In the genomic region with DNA sequence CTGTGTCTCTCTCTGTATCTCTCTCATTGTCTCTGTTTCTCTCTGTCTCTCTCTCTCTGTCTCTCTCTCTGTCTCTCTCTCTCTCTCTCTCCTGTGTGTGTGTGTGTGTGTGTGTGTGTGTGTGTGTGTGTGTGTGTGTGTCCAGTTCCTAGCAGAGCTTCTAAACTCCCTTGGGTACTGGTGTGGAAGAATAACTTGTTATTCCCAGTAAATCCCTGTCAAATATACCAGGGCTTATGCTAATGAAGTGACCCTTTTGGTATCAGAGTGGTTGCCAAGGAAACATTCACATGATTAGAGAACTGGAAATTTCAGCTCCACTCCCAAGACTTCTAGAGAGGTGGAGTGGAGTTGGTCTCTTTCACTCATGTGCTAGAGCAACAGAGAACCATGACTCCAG, we compare ENCODE assay signal across 20 mouse cellular contexts.
DNase-seq lines count a peak whose midpoint lies in the region; ATAC-seq and TF ChIP-seq lines count a peak whose summit lies in the region.
"Had no signal": no experiment of that assay in that cellular context is flagged by ENCODE, and none has a peak within 500 bp of the region (broad histone marks: within the 10 kb centered on the region; RNA-seq: fewer than 3 reads in every experiment).

No protein-coding gene starts in this region.

- no peak overlapping the region for H3K4me2 ChIP-seq in kidney, postnatal 0 days (ENCODE audit: low read length)
- no peak overlapping the region for H3K4me2 ChIP-seq in midbrain, embryonic 14.5 days (ENCODE audit: low read length)
- H3K4me2 ChIP-seq in midbrain, postnatal 0 days (ENCODE audit: low read depth, low read length, poor library complexity, severe bottlenecking) = no peak overlapping the region
- H3K4me2 ChIP-seq in hindbrain, embryonic 13.5 days = no peak overlapping the region
- H3K4me2 ChIP-seq: embryonic facial prominence, embryonic 12.5 days; heart, embryonic 12.5 days; hindbrain, embryonic 15.5 days had no signal

- no peak overlapping the region for H3K9ac ChIP-seq in kidney, postnatal 0 days (ENCODE audit: low read depth, low read length)
- H3K9ac ChIP-seq in midbrain, embryonic 14.5 days (replicated peaks; ENCODE audit: low read length) = no peak overlapping the region
- H3K9ac ChIP-seq in midbrain, postnatal 0 days (replicated peaks; ENCODE audit: low read length, poor library complexity, severe bottlenecking) = no peak overlapping the region
- no peak overlapping the region for H3K9ac ChIP-seq in hindbrain, embryonic 13.5 days
- H3K9ac ChIP-seq: embryonic facial prominence, embryonic 12.5 days; heart, embryonic 12.5 days; hindbrain, embryonic 15.5 days had no signal

- TF ChIP-seq POLR2A in brain, embryonic 14.5 days (IDR thresholded peaks at IDR 0.05; ENCODE audit: borderline replicate concordance, extremely low read depth, insufficient read depth, insufficient read length, poor library complexity, severe bottlenecking) = no peak

- no peak for ATAC-seq in kidney, postnatal 0 days (replicated peaks; ENCODE audit: low FRiP score, low read depth)
- ATAC-seq in midbrain, embryonic 14.5 days (ENCODE audit: low FRiP score, low TSS enrichment) = 0 out of 2 replicates have a peak, but pooled peaks have one; percentile 24
- no peak for ATAC-seq in midbrain, postnatal 0 days (ENCODE audit: low FRiP score)
- ATAC-seq in hindbrain, embryonic 13.5 days (ENCODE audit: low FRiP score) = no peak
- ATAC-seq: CD4-positive, CD25-positive, alpha-beta regulatory T cell, adult 4 months; forebrain, embryonic 16.5 days had no signal

- TF ChIP-seq CTCF in kidney, postnatal 0 days (IDR thresholded peaks at IDR 0.05; ENCODE audit: low read depth) = no peak
- no peak for TF ChIP-seq CTCF in midbrain, postnatal 0 days (IDR thresholded peaks at IDR 0.05)
- no peak for TF ChIP-seq CTCF in brain, embryonic 14.5 days (IDR thresholded peaks at IDR 0.05; ENCODE audit: borderline replicate concordance, extremely low read depth, insufficient read depth, insufficient read length)

- peaks cover 4% of the 10 kb centered on the region; the same call in 1 of the 2 replicates for H3K4me1 ChIP-seq in kidney, postnatal 0 days (replicated peaks; ENCODE audit: insufficient read depth, low read length)
- no peaks in the 10 kb centered on the region for H3K4me1 ChIP-seq in midbrain, embryonic 14.5 days (ENCODE audit: control insufficient read depth, insufficient read depth, low read length)
- H3K4me1 ChIP-seq in midbrain, postnatal 0 days (ENCODE audit: insufficient read depth, low read length) = no peaks in the 10 kb centered on the region
- no peaks in the 10 kb centered on the region for H3K4me1 ChIP-seq in hindbrain, embryonic 13.5 days (replicated peaks)
- H3K4me1 ChIP-seq: heart, embryonic 12.5 days; hindbrain, embryonic 10.5 days; hindbrain, embryonic 15.5 days had no signal

- H3K27ac ChIP-seq in kidney, postnatal 0 days = peak overlapping the region; percentile 40; the same call in 1 of the 2 replicates
- H3K27ac ChIP-seq in midbrain, embryonic 14.5 days (replicated peaks; ENCODE audit: low read depth, low read length) = no peak overlapping the region
- no peak overlapping the region for H3K27ac ChIP-seq in midbrain, postnatal 0 days (ENCODE audit: low read depth, low read length)
- H3K27ac ChIP-seq in hindbrain, embryonic 13.5 days = no peak overlapping the region
- H3K27ac ChIP-seq: embryonic facial prominence, embryonic 12.5 days; heart, adult 2 months; hindbrain, embryonic 10.5 days; hindbrain, embryonic 15.5 days had no signal

- no peak overlapping the region for H3K4me3 ChIP-seq in kidney, postnatal 0 days (replicated peaks; ENCODE audit: low read depth, low read length)
- no peak overlapping the region for H3K4me3 ChIP-seq in midbrain, embryonic 14.5 days (replicated peaks; ENCODE audit: low read depth, low read length)
- no peak overlapping the region for H3K4me3 ChIP-seq in midbrain, postnatal 0 days (ENCODE audit: low read depth, low read length)
- H3K4me3 ChIP-seq in hindbrain, embryonic 13.5 days = no peak overlapping the region
- H3K4me3 ChIP-seq: embryonic facial prominence, embryonic 12.5 days; heart, adult 2 months; heart, embryonic 12.5 days; hindbrain, embryonic 10.5 days; hindbrain, embryonic 15.5 days had no signal

- no peaks in the 10 kb centered on the region for H3K27me3 ChIP-seq in kidney, postnatal 0 days (ENCODE audit: insufficient read depth, low read length)
- H3K27me3 ChIP-seq in midbrain, embryonic 14.5 days (ENCODE audit: control insufficient read depth, insufficient read depth, low read length) = no peaks in the 10 kb centered on the region
- H3K27me3 ChIP-seq in midbrain, postnatal 0 days (ENCODE audit: insufficient read depth, low read length) = no peaks in the 10 kb centered on the region
- H3K27me3 ChIP-seq in hindbrain, embryonic 13.5 days = no peaks in the 10 kb centered on the region
- H3K27me3 ChIP-seq: embryonic facial prominence, embryonic 12.5 days; heart, embryonic 12.5 days; hindbrain, embryonic 15.5 days had no signal

- H3K9me3 ChIP-seq in kidney, postnatal 0 days (replicated peaks; ENCODE audit: low read length) = no peaks in the 10 kb centered on the region
- no peaks in the 10 kb centered on the region for H3K9me3 ChIP-seq in midbrain, embryonic 14.5 days (ENCODE audit: control insufficient read depth, low read length)
- no peaks in the 10 kb centered on the region for H3K9me3 ChIP-seq in midbrain, postnatal 0 days (ENCODE audit: low read length)
- H3K9me3 ChIP-seq in hindbrain, embryonic 13.5 days = no peaks in the 10 kb centered on the region
- H3K9me3 ChIP-seq: embryonic facial prominence, embryonic 12.5 days; G1E; hindbrain, embryonic 10.5 days had no signal

- H3K36me3 ChIP-seq in kidney, postnatal 0 days (ENCODE audit: insufficient read depth, low read length) = no peaks in the 10 kb centered on the region
- no peaks in the 10 kb centered on the region for H3K36me3 ChIP-seq in midbrain, embryonic 14.5 days (ENCODE audit: control insufficient read depth, insufficient read depth, low read length)
- H3K36me3 ChIP-seq in midbrain, postnatal 0 days (ENCODE audit: insufficient read depth, low read length) = no peaks in the 10 kb centered on the region
- no peaks in the 10 kb centered on the region for H3K36me3 ChIP-seq in hindbrain, embryonic 13.5 days
- H3K36me3 ChIP-seq: embryonic facial prominence, embryonic 12.5 days; G1E; heart, embryonic 12.5 days; hindbrain, embryonic 10.5 days; hindbrain, embryonic 15.5 days had no signal

- DNase-seq in kidney, postnatal 0 days (ENCODE audit: low spot score) = no peak
- no peak for DNase-seq in kidney, postnatal 25 days
- peak; percentile 26 for DNase-seq in midbrain, embryonic 14.5 days
- DNase-seq in midbrain, postnatal 0 days (ENCODE audit: low spot score) = no peak
- DNase-seq in brain, embryonic 14.5 days (ENCODE audit: low read depth) = peak; percentile 23
- DNase-seq: adrenal gland, postnatal 10 days; B cell, adult 2 months; cerebellum, adult 11-12 months; cerebellum, adult 9-10 months; cerebellum, postnatal 25 days; gastrocnemius, postnatal 14 days; heart, adult 2 months had no signal

Comparison
In these comparisons a context has a peak if more than half of its experiments do, and no peak if none do; other contexts are left out.
1. DNase-seq: peak in midbrain, embryonic 14.5 days (single experiment) and brain, embryonic 14.5 days (single experiment); none in kidney, postnatal 0 days (single experiment), kidney, postnatal 25 days (0 of 2) and midbrain, postnatal 0 days (single experiment).